Mouse (Mus musculus) bone marrow, adult 2 months (tissue): Measurements from ENCODE around the gene Pdgfb.

Source experiments
- CTCF ChIP-seq: fragments of 200-500 bp; IDR thresholded peaks from 2 replicates; pipeline ENCODE4 v1.5.1; 2011; ENCODE audit warnings: low read length, control low read depth; ENCODE audit not compliant: control insufficient read depth, insufficient read depth
- POLR2A ChIP-seq: fragments of 200-500 bp; IDR thresholded peaks from 2 replicates; pipeline ENCODE4 v1.6.1; 2011; ENCODE audit warnings: low read depth, mild to moderate bottlenecking, control low read depth, low read length, borderline replicate concordance; ENCODE audit not compliant: control insufficient read depth

- TF ChIP-seq CTCF (no peak), POLR2A (no peak)
Observed at GRCm38 (mm10) chr15:80015211-80015952, 605 bp upstream of the Pdgfb start.
